Mouse (Mus musculus) hindbrain, embryonic 12.5 days (tissue): ENCODE results near the gene Frmd5. TPM values are rescaled to one million over a fixed set of nuclear protein-coding genes. Genes with fewer than 3 reads are reported as not detected.

Experiments used
- ATAC-seq: fragments of 200-750 bp; cut with Nextera tagmentation; 2 replicates; pipeline ENCODE4 v1.8.0; 2017; ENCODE audit warnings: moderate TSS enrichment; ENCODE audit not compliant: low FRiP score
- H3K27ac ChIP-seq: fragments of 300-500 bp; sonication (generic); 2 replicates; pipeline ENCODE4 v1.5.1; 2016; ENCODE audit warnings: mild to moderate bottlenecking
- H3K27me3 ChIP-seq: fragments of 300-500 bp; sonication (generic); 2 replicates; pipeline ENCODE4 v1.6.1; 2016; ENCODE audit warnings: mild to moderate bottlenecking
- H3K36me3 ChIP-seq: fragments of 300-500 bp; sonication (generic); 2 replicates; pipeline ENCODE4 v1.6.1; 2016; ENCODE audit warnings: mild to moderate bottlenecking
- H3K4me1 ChIP-seq: fragments of 300-500 bp; sonication (generic); 2 replicates; pipeline ENCODE4 v1.6.1; 2016
- H3K4me2 ChIP-seq: fragments of 300-500 bp; sonication (generic); replicated peaks from 2 replicates; pipeline ENCODE4 v1.6.1; 2016; ENCODE audit warnings: mild to moderate bottlenecking
- H3K4me3 ChIP-seq: fragments of 300-500 bp; sonication (generic); 2 replicates; pipeline ENCODE4 v1.5.1; 2016; ENCODE audit warnings: mild to moderate bottlenecking
- H3K9ac ChIP-seq: fragments of 300-500 bp; sonication (generic); 2 replicates; pipeline ENCODE4 v1.6.1; 2016; ENCODE audit warnings: mild to moderate bottlenecking, moderate library complexity
- H3K9me3 ChIP-seq: fragments of 300-500 bp; sonication (generic); replicated peaks from 2 replicates; pipeline ENCODE4 v1.6.1; 2016; ENCODE audit warnings: mild to moderate bottlenecking
- WGBS: fragments of 180-500 bp; shearing (Covaris S2); methylation state at CpG from one replicate; pipeline ENCODE4 v1.1.7; 2016; 5-methylcytosine and 5-hydroxymethylcytosine counted together
- polyA plus RNA-seq: library from polyadenylated mRNA; unstranded; fragments of >200 nt; fragmentation: Nextera tagmentation; extraction: Ambion mirVana; gene quantifications from 2 replicates; pipeline ENCODE4 v1.2.1, GENCODE M21; 2016

The Frmd5 gene
- polyA plus RNA-seq, 1 experiment from 2014 or later = 26.5 TPM

DNA sequence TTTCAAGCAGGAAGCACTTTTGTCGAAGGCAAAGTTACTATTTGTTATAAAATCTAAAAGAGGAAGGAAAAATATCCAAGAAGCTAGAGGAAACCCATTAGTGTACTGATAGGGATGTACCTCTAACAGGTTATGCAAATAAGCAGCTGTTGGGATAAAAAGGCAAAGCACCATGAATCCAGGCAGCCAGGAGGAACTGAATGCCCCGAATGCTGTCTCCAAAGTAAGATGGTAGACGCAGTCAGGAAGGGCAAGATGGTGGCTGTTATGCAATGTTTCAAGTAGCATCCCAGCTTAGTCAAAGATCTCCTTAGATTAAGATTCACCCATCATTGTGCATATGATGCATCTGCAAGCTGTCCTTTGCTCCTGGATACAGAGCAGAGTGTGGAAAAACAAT is 2.2 kb upstream of the Frmd5 start:
- Histone ChIP-seq H3K4me3 (no peak overlapping the region), H3K9me3 (no peaks in the 10 kb centered on the region), H3K27ac (no peak overlapping the region), H3K36me3 (no peaks in the 10 kb centered on the region), H3K4me1 (peaks cover 8% of the 10 kb centered on the region; the same call in 1 of the 2 replicates), H3K27me3 (peaks cover 8% of the 10 kb centered on the region; the same call in 1 of the 2 replicates), H3K9ac (no peak overlapping the region), H3K4me2 (no peak overlapping the region)
- WGBS = 89% methylated on average over 3 of the region's 3 CpGs
- ATAC-seq = no peak

DNA sequence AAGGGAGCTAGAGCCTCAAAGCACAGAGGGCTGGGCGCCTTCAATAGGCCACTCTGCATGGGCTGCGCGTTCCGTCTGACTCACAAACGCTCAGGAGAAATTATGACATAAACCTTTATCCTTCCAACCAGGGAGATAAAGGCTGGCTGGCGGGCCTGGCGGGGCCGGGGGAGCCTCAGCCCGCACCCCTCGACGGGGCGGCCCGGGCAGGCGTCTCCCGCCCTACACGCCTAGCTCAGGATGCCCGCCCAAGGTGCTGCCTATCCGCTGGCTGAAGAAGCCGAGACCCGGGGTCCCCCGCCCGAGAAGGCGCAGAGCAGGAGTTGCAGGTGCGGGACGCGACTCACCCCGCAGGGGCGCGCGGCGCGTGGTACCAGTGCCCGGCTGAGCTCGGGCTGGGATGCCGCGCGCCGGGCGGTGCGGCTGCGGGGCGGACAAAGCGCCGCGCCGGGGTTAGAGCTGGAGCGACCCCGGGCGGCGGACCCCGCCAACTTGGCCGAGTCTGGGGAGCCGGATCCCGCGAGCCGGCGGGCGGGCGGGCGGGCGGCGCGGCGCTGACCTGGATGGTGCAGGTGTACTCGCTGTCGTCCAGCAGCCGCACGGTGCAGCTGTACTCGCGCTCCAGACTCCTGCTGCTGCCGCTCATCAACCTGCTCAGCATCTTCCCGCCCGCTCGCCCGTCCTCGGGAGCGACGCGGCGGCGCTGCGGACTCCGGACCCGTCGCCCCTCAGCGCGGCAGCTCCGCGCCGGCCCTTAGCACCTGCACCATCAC is 530 bp downstream of the Frmd5 start:
- Histone ChIP-seq H3K4me1 (peaks cover 15% of the 10 kb centered on the region), H3K36me3 (no peaks in the 10 kb centered on the region), H3K4me3 (peak overlapping the region; percentile 62), H3K27ac (peak overlapping the region; percentile 96), H3K27me3 (peaks cover 8% of the 10 kb centered on the region; the same call in 1 of the 2 replicates), H3K4me2 (peak overlapping the region; percentile 84), H3K9me3 (no peaks in the 10 kb centered on the region), H3K9ac (peak overlapping the region; percentile 89)
- under 1% methylated on average over 71 of the region's 90 CpGs for WGBS
- ATAC-seq = peak; percentile 88

DNA sequence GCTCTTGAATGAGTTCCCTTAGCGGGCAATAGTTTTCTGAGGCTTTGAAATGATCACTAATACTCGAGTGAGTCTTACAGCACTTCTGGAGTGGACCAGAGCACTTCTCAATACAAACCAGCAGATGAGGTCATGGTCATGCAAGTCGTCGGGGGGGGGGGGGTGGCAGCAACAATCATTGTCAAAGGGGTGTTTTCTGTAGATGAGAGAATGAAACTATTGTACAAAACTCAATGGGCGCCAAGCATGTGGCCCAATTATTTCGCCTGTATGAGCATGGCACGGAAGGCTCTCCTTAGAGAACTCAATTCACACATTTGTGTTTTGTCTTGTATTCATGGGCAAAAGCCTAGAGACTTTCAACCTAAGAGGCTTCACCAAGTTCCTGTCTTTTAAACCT is 7.8 kb downstream of the Frmd5 start:
- Histone ChIP-seq H3K4me1 (peaks cover 6% of the 10 kb centered on the region), H3K36me3 (no peaks in the 10 kb centered on the region), H3K9ac (no peak overlapping the region), H3K4me3 (no peak overlapping the region), H3K4me2 (no peak overlapping the region), H3K9me3 (no peaks in the 10 kb centered on the region), H3K27ac (no peak overlapping the region), H3K27me3 (no peaks in the 10 kb centered on the region)
- WGBS = 73% methylated on average over 7 of the region's 7 CpGs
- ATAC-seq = no peak

DNA sequence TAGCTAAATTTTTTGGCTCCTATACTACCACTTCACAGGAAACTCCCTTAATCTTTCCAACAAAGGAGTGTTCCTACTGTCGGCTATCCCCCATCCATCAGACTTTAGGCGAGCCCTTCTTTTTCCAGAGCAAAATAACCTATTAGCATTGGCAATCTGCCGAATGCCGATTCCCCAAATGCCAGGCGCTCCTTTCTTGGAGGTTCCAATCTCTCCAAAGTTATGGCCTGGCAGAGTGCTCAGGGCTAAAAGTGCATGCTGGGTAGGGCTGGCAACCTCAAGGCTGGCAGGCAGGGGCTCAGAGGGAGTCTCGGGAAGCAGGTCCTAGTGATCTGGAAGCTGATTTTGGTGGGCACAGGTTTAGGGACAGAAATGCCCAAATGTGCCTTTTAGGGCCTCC is 10.9 kb downstream of the Frmd5 start:
- no peak overlapping the region for H3K9ac ChIP-seq
- no peak overlapping the region for H3K4me2 ChIP-seq
- H3K4me3 ChIP-seq = no peak overlapping the region
- no peaks in the 10 kb centered on the region for H3K27me3 ChIP-seq
- ATAC-seq = no peak
- 93% methylated on average over 6 of the region's 6 CpGs for WGBS
- H3K4me1 ChIP-seq = no peaks in the 10 kb centered on the region
- no peaks in the 10 kb centered on the region for H3K36me3 ChIP-seq
- H3K9me3 ChIP-seq = no peaks in the 10 kb centered on the region
- no peak overlapping the region for H3K27ac ChIP-seq

DNA sequence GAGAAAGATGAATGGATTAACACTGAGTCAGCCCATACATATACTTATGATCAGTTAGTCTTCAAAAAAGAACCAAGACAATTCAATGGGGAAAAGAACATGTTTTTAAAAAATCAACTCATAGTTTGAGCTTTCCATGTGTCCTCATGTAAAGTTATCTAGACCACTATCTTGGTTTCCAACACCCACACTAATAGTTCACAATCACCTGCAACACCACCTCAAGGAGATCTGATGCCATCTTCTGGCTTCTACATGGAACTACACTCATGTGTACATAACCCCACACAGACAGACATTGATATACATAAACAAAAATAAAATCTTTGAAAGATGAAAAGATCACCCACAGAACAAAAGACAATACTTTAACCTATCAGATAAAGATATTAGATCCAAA is 17.1 kb downstream of the Frmd5 start:
- H3K27me3 ChIP-seq = no peaks in the 10 kb centered on the region

GRCm38 (mm10) chr2:121788415-121788814 is 18.5 kb downstream of the Frmd5 start:
- ATAC-seq = no peak
- Histone ChIP-seq H3K9me3 (no peaks in the 10 kb centered on the region), H3K27ac (no peak overlapping the region), H3K4me3 (no peak overlapping the region), H3K36me3 (peaks cover 6% of the 10 kb centered on the region; the same call in 1 of the 2 replicates), H3K4me1 (peaks cover 6% of the 10 kb centered on the region; the same call in 1 of the 2 replicates), H3K27me3 (no peaks in the 10 kb centered on the region), H3K4me2 (no peak overlapping the region), H3K9ac (no peak overlapping the region)
- WGBS = 79% methylated on average over 2 of the region's 2 CpGs

More for the DNA sequence above, 17.1 kb downstream of the Frmd5 start:
- Histone ChIP-seq H3K9me3 (no peaks in the 10 kb centered on the region), H3K4me1 (peaks cover 6% of the 10 kb centered on the region; the same call in 1 of the 2 replicates), H3K4me2 (no peak overlapping the region), H3K27ac (no peak overlapping the region), H3K9ac (no peak overlapping the region), H3K4me3 (no peak overlapping the region), H3K36me3 (peaks cover 6% of the 10 kb centered on the region; the same call in 1 of the 2 replicates)
- ATAC-seq = no peak

DNA sequence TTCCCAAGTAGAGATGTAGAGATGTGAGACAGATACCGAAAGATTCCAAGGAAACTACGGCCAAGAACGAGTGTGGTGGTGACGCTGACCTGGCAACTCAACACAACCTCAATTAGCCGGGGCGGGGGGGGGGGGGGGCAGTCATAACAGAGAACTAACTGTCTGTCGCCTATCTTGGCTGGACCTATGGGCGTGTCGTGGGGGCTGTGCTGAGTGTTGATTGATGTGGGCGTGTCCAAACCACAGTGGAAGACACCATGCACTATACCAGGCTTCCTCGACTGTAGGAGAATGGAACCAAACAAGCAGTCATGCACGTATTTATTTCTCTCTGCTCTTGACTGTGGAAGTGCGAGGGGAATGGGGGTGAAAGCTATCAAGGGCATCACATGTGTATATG is 19.1 kb downstream of the Frmd5 start:
- Histone ChIP-seq H3K27ac (no peak overlapping the region), H3K4me2 (0 out of 2 replicates have a peak overlapping the region, but pooled peaks have one; percentile 19), H3K4me1 (peaks cover 6% of the 10 kb centered on the region; the same call in 1 of the 2 replicates), H3K27me3 (no peaks in the 10 kb centered on the region), H3K4me3 (no peak overlapping the region), H3K36me3 (peaks cover 6% of the 10 kb centered on the region; the same call in 1 of the 2 replicates), H3K9ac (no peak overlapping the region), H3K9me3 (no peaks in the 10 kb centered on the region)
- 67% methylated on average over 13 of the region's 13 CpGs for WGBS
- ATAC-seq = peak; percentile 60; the same call in 1 of the 2 replicates

DNA sequence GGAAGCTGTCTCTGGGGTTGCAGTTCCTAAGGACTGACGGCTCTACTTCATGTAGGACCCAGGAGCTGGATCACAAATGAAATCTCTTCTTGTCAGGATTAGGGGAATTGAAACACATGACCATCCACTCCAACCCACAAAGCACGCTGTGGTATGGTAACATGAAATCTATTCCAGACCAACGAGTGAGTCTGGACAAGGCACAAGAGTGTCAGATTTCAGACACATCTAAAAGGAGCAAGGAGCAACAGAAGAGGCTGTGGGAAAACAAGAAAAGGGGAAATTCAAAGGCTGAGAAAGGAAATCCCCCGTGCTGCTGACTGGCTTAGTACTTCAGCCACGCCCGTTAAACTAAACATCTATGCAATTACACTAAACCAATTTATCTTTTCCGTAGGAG is 19.6 kb downstream of the Frmd5 start:
- Histone ChIP-seq H3K36me3 (peaks cover 6% of the 10 kb centered on the region; the same call in 1 of the 2 replicates), H3K27me3 (no peaks in the 10 kb centered on the region), H3K9ac (no peak overlapping the region), H3K4me2 (no peak overlapping the region), H3K27ac (no peak overlapping the region), H3K9me3 (no peaks in the 10 kb centered on the region), H3K4me1 (peaks cover 11% of the 10 kb centered on the region), H3K4me3 (no peak overlapping the region)
- ATAC-seq = no peak
- WGBS = 58% methylated on average over 7 of the region's 7 CpGs

- H3K4me1 ChIP-seq = peaks cover 5% of the 10 kb centered on the region; the same call in 1 of the 2 replicates
- 88% methylated on average over 7 of the region's 7 CpGs for WGBS
These were observed 30.7 kb downstream of the Frmd5 start for GRCm38 (mm10) chr2:121776219-121776618.

GRCm38 (mm10) chr2:121764851-121765250 is 42.0 kb downstream of the Frmd5 start:
- WGBS = 61% methylated on average over 5 of the region's 5 CpGs
- no peaks in the 10 kb centered on the region; the same call in 1 of the 2 replicates for H3K9me3 ChIP-seq

More at GRCm38 (mm10) chr2:121776219-121776618, 30.7 kb downstream of the Frmd5 start:
- no peaks in the 10 kb centered on the region for H3K36me3 ChIP-seq
- no peak overlapping the region for H3K27ac ChIP-seq
- ATAC-seq = no peak
- H3K9me3 ChIP-seq = no peaks in the 10 kb centered on the region
- no peak overlapping the region for H3K4me3 ChIP-seq
- H3K4me2 ChIP-seq = no peak overlapping the region
- no peak overlapping the region for H3K9ac ChIP-seq
- H3K27me3 ChIP-seq = no peaks in the 10 kb centered on the region

DNA sequence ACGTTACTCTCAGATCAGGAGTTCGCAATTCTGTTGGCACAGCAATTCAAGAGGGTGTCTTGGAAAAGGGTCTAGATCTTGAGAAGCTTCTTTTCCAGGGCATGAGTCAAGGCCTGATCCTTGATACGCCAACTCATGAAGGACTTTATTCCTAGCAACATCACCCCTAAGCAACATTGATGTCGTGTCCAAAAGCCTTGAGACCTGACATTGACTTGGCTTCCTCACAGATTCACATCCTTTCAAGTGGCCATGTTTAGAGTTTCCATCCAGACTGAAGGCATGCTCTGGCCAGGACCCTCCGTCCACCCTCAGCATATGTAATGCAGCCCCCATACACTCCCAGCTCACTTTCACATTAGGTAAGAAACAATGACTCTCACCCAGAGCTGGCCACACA is 45.0 kb downstream of the Frmd5 start:
- Histone ChIP-seq H3K4me2 (no peak overlapping the region), H3K27ac (no peak overlapping the region), H3K4me1 (no peaks in the 10 kb centered on the region), H3K9ac (no peak overlapping the region), H3K4me3 (no peak overlapping the region), H3K9me3 (no peaks in the 10 kb centered on the region), H3K27me3 (no peaks in the 10 kb centered on the region), H3K36me3 (no peaks in the 10 kb centered on the region)
- 95% methylated on average over 5 of the region's 5 CpGs for WGBS
- no peak for ATAC-seq

More at GRCm38 (mm10) chr2:121764851-121765250, 42.0 kb downstream of the Frmd5 start:
- no peak overlapping the region for H3K9ac ChIP-seq
- H3K27me3 ChIP-seq = no peaks in the 10 kb centered on the region
- no peak overlapping the region for H3K4me2 ChIP-seq
- H3K27ac ChIP-seq = no peak overlapping the region
- no peaks in the 10 kb centered on the region for H3K4me1 ChIP-seq
- H3K36me3 ChIP-seq = no peaks in the 10 kb centered on the region
- no peak for ATAC-seq
- H3K4me3 ChIP-seq = no peak overlapping the region

GRCm38 (mm10) chr2:121761281-121761795 is 45.5 kb downstream of the Frmd5 start:
- Histone ChIP-seq H3K36me3 (no peaks in the 10 kb centered on the region), H3K27ac (no peak overlapping the region), H3K9ac (no peak overlapping the region), H3K4me2 (no peak overlapping the region), H3K4me1 (no peaks in the 10 kb centered on the region), H3K27me3 (no peaks in the 10 kb centered on the region), H3K9me3 (no peaks in the 10 kb centered on the region), H3K4me3 (no peak overlapping the region)
- 89% methylated on average over 11 of the region's 11 CpGs for WGBS
- no peak for ATAC-seq
